Mouse (Mus musculus) gastrocnemius, adult 18-20 months (tissue): Measurements from ENCODE around the gene Bcar3. TPM values are rescaled to one million over a fixed set of nuclear protein-coding genes. Genes with fewer than 3 reads are reported as not detected.

Source experiments
- DNase-seq: peaks from one replicate; pipeline ENCODE4 v3.0.0; 2021; ENCODE audit warnings: low spot score
- total RNA-seq, 2 experiments: library from RNA; stranded (reverse); gene quantifications; 2 replicates each; pipeline ENCODE4 v1.2.3; 2021

Bcar3 gene
- total RNA-seq, 2 experiments from 2014 or later = 3.0 to 8.3 TPM

- DNase-seq = peak; percentile 12
Measured at GRCm38 (mm10) chr3:122509534-122510239, 215.8 kb downstream of the Bcar3 start.

DNA sequence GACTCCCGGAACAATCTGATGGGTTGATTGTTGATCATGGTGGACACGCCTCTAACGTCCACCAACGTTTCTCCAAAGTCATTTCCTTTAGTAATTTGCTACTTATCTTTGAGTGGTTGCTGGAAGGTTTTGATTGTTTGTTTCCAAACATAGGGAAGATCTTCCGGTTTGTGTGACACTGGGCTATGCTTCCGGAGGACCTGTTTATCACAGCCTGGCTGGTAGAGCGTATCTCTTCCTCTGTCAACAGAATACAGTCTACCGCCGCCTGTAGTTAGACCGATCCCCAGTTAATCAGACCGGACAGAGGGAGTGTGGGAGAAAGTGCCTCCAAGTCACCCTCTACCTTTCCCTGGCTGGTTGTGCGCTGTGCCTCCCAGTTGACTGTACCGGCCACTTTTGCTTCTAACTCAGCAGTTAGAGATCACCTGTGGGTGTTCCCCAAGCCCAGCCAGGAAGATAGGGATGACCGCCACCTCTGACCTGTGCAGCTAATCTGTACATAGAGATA is 216.4 kb downstream of the Bcar3 start:
- DNase-seq = no peak

DNA sequence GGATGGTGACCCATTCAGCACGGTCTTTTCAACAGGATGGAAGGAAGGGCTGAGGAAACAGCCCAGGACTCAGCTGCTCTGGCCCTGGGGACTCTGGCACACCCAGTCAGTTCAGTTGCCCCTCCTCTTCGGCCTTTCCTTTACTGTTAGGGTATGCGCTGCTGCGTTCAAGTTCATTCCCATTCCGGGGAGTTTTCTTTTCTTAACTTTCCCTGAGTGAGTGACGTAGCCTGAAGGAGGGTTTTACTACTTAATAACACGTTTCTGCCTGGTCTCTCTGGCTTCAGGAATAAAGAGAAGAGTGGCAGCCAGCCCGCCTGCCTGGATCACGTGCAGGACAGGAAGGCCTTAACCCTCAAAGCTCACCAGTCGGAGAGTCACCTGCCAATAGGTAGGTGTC is 217.0 kb downstream of the Bcar3 start:
- DNase-seq = no peak

DNA sequence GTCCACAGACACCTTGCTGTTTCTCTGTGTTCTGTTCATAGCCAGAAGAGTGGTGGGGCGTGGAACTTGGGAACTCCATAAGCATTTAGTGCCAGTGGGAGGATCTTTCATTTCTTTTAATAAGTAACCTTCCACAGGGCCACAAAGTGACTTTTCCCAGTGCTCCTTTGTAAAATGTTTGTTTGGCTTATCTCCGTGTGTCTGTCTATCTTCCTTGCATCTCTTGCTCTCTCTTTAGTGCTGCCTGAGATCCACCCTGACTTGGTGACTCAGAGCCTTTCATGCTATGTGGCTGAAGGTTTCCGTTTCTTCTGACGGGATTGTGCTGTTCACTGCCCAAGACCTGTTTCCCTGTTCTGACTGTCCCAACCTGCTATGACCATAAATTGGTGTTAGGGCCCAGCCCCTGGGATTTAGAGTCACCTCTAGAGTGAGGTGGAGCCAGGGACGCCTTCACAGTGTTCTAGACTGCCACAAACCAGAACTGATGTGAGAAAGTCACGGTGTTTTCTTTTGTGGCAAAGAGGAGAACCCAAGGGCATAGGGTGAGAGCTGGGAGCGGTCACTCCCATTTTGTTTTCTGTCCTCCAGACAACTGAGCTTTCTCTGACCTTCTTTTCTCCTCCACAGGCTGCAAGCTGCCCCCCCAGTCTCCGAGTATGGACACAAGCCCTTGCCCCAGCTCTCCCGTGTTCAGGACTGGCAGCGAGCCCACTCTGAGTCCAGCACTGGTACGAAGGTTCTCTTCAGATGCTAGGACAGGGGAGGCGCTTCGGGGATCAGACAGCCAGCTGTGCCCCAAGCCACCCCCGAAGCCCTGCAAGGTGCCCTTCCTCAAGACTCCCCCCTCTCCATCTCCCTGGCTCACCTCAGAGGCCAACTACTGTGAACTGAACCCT is 218.0 kb downstream of the Bcar3 start:
- no peak for DNase-seq

DNA sequence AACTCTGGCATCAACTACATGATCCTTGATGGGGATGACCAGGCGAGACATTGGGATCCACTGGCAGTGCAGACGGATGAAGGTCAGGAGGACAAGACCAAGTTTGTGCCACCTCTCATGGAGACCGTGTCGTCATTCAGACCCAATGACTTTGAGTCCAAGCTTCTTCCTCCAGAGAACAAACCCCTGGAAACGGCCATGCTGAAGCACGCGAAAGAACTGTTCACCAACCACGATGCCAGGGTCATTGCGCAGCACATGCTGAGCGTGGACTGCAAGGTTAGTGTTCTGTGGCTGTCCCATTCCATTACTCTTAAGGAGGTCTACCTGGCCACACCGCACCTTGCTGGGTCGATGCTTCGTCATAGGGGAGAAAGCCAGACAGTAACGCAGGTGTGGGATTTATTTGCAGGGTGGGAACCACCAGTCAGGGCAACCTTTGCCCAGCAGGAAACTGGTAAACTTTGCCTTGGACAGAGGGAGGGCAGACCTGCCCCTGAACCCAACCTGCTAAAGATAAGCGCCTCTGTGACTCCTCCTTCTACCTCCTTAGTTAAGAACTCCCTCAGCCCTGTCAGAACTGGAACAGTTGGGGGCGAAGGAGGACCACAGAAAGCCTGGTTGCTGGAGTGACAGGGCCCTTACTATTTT is 218.9 kb downstream of the Bcar3 start:
- no peak for DNase-seq

- no peak for DNase-seq
Measured at GRCm38 (mm10) chr3:122515568-122516326, 221.8 kb downstream of the Bcar3 start.

DNA sequence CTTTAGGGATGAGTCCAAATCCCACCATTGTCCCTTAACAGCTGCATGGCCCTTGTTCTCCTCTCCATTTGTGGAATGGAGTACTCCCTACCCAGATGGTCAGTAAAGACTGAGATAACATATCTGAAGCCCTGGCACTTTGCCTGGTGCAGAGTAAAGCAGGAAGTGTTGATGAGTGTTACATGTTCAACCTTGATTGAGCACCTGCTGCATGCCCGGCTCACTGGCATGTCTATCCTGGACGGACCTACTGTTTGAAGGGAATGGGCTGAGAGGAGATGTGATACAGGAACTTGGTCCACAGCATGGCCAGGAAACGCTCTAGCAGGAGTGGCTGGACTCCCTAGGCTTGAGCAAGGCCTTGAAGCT is 222.4 kb downstream of the Bcar3 start:
- DNase-seq = no peak

DNA sequence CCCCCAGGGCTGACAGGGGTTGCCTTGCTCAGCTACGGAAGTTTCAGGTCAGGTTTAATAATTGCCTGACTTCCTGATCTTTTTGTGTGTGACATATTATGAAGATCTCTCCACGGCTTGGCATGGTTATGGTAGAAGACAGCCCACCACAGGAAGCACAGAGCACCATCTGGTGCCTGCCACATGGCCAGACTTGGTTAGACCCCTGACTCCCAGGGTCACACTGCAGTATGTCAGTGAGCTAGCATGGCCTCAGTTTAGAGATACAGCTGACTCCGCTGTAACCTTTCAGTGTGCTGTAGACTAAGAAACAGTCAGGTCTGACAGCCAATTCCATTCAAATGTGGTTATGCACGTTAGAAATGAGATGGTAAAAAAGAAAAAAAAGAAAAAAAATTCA is 223.8 kb downstream of the Bcar3 start:
- DNase-seq = no peak

DNA sequence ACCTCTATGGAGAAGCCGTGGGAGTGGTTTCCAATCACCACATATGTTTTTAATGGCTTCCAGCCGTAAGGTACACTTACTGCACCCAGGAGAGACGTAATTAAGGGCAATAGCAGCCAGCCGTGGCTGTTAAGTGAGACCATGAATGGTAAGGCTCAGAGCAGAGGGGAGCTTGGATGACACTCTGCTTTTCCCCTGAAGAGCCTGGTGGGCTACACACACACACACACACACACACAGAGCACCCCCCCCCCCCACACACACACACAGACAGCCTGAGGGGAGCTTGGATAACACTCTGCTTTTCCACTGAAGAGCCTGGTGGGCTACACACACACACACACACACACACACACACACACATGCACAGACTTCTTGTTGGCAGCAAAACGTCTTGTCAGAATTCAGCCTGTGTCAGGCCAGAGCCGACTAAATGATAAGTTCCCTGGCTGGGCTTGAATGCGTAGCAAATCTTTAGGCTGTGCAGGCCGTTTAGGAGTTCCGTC is 224.3 kb downstream of the Bcar3 start:
- DNase-seq = no peak

- no peak for DNase-seq
Measured at GRCm38 (mm10) chr3:122519082-122519481, 225.1 kb downstream of the Bcar3 start.

DNA sequence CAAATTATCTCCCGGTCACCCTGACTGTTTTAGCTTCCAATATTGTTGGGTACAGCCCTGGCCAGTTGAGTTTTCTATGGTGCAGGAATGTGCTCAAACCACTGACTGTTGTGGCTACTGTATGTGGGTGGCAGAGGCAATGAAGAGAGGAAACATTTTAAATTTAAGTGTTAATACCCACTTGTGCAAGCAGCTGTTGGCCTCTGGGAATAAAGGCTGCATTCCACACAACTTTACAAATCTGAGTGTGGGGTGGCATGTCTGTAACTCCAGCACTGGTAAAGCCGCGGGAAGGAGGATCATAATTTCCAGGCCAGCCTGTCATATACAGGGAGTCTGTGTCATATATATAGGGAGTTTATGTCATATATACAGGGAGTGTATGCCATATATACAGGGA is 226.4 kb downstream of the Bcar3 start:
- no peak for DNase-seq

GRCm38 (mm10) chr3:122520875-122521274 is 226.9 kb downstream of the Bcar3 start:
- DNase-seq = no peak

DNA sequence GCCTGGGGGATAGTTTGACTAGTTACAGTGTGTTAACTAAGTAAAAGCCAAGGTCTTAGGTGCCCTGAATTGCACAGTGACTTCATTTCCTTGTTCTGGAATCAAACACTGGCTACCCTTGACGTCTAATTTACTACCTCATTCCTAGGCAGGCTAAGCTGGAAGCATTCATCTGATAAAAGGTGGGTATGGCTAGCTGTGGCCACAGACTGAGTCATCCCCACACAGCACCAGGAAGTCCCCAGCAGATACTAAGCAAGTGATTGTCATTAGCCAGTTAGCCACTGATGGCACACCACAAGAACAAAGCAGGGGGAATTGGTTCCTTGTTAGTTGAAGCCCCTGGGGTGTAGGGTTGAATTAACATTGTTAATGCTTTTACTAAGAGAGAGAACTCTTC is 227.4 kb downstream of the Bcar3 start:
- no peak for DNase-seq

DNA sequence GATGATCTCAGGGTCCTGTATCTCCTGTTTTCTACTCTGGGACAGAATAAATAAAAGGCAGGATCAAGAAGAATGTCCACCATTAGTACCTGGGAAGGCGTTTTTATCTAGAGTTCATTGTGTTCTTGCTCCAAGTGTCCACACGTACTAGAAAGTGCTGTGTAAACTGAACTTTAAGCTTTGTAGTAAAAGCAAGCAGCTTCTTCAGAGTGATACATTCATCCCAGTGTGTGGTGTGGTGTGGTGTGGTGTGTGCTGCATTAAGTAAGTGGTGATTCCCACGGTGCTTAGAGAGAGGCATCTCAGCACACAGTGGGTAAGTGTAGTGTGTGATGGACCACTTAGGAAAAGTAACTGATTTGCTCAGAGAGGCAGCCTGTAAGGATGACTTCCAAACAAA is 234.5 kb downstream of the Bcar3 start:
- DNase-seq = no peak

DNA sequence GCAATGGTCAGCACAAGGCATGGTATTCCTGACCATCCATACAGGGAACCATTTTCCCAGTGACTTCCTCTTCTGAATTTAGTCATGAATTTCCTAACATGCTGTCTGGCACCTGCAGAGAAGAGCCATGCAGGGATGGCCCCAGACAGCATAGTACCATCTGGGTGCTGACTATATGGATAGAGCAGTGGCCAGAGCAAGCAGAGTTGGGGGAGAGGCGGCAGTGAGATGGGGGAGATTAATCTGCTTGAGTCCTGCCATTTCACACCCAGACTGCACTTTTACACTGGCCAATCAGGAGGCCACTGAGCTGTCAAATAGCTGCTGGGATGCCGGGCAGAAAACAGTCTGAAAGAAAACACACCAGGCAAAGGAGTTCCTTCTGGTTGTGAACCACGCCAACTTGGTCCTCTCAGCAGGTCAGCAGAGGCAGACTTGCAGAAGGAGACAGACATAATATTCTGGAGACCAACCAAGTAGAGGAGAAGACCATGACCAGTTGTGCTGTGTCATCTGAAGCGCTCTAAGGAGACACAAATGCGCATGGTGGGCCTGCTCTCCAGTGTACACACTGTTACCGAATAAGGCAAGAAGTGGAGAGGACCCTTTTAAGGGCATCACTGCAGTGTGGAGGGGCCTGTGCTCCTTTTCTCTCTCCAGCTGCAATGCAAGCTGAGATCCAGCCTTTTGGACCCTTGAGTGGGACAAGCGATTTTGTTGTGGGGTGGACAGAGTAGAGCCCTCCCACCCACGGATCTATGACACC is 242.2 kb downstream of the Bcar3 start:
- no peak for DNase-seq

GRCm38 (mm10) chr3:122538851-122539250 is 244.9 kb downstream of the Bcar3 start:
- no peak for DNase-seq

GRCm38 (mm10) chr3:122539961-122540690 is 246.2 kb downstream of the Bcar3 start:
- no peak for DNase-seq

DNA sequence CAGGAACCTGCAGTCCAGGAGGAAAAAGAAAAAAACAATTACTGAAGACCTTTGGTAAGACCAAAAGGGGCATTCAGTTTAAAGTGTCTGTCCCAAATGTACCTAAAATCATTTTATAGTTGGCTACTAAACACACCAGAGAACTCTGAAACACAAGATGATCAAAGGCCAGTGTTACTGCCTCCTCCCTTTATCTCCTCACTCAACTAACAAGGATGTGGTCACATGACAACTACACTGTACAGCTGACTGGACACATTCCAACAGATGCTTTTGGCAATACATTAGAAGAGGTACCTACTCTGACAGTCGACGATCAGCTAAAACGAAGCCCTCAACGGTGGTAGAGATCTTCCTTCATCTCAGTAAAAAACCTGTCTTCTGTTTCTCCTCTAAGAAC is 247.0 kb downstream of the Bcar3 start:
- no peak for DNase-seq

DNA sequence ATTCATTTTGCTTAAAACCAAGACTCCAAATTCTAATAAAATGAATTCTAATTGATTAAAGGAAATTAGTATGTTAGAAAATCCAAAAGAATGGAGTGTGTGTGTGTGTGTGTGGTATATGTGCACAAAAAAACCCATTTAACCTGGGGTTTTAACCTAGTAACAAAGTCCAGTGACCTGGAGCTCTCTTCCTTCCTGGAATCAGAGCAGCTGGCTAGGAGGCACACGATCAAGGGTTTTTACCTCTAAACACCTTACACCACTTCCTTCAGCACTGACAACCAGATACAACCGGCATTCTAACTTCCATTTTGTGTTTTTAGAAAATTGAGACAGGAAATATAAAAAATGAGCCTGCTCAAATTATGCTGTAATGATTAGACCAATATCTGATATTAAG is 251.4 kb downstream of the Bcar3 start:
- no peak for DNase-seq

DNA sequence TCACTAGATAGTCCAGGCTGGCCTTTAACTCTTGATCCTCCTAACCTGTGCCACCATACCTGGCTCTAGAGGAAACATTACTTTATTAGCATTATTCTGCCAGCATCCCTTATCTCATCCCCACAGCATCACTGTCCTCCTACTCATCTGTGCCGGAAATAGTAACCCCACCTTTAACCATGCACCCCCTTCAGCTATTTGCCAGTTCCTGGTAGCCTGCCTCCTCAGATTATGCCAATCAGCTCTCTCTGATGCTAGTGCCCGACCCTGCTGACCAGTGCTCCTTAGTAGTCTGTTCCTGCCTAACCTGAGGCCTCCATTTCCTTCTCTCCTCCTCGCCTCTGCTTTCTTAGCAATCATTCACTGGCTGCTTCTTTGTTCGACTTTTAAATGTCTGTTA is 253.5 kb downstream of the Bcar3 start:
- DNase-seq = no peak
